Mouse (Mus musculus): ENCODE results near the gene Szt2. TPM values are rescaled to one million over a fixed set of nuclear protein-coding genes. Genes with fewer than 3 reads are reported as not detected.

The Szt2 gene
- polyA plus RNA-seq, 1 experiment from 2014 or later: 6.7 TPM

- Histone ChIP-seq H3K27me3 (replicated peaks) (no peaks in the 10 kb centered on the region), H3K4me1 (replicated peaks) (peaks cover 36% of the 10 kb centered on the region), H3K9ac (peak overlapping the region; percentile 76), H3K27ac (ENCODE audit: poor library complexity, severe bottlenecking) (peak overlapping the region; percentile 89), H3K4me3 (peak overlapping the region; percentile 74), H3K4me2 (peak overlapping the region; percentile 90), H3K9me3 (replicated peaks) (no peaks in the 10 kb centered on the region), H3K36me3 (peaks cover 42% of the 10 kb centered on the region)
- ATAC-seq (ENCODE audit: insufficient number of reproducible peaks, low FRiP score): peak; percentile 49
- whole genome bisulfite sequencing: 32% methylated on average over 15 of the region's 15 CpGs
Observed at GRCm38 (mm10) chr4:118428531-118429214, 19.6 kb upstream of the Szt2 start.

- H3K27me3 ChIP-seq (replicated peaks): no peaks in the 10 kb centered on the region
- peak within 1 kb of the TSS; percentile 74 for H3K4me3 ChIP-seq
- H3K27ac ChIP-seq (ENCODE audit: poor library complexity, severe bottlenecking): peak within 1 kb of the TSS; percentile 89
- ATAC-seq (ENCODE audit: insufficient number of reproducible peaks, low FRiP score): peak; percentile 97
- H3K4me1 ChIP-seq (replicated peaks): peaks cover 32% of the 10 kb centered on the region
- peaks cover 40% of the 10 kb centered on the region for H3K36me3 ChIP-seq
- H3K9me3 ChIP-seq (replicated peaks): no peaks in the 10 kb centered on the region
- 0% methylated on average over 28 of the region's 31 CpGs for WGBS
- H3K4me2 ChIP-seq: peak within 1 kb of the TSS; percentile 90
- H3K9ac ChIP-seq: peak within 1 kb of the TSS; percentile 76
Observed at GRCm38 (mm10) chr4:118427768-118428451, 18.8 kb upstream of the Szt2 start, which contains the start of gene Elovl1. Gene Elovl1, plus strand, starts transcription at chr4:118428093.

GRCm38 (mm10) chr4:118427415-118427767 is 18.3 kb upstream of the Szt2 start:
- ATAC-seq (ENCODE audit: insufficient number of reproducible peaks, low FRiP score): no peak; the same call in 1 of the 2 replicates

GRCm38 (mm10) chr4:118425374-118425773 is 16.3 kb upstream of the Szt2 start:
- no peak overlapping the region for H3K4me3 ChIP-seq
- H3K27ac ChIP-seq (ENCODE audit: poor library complexity, severe bottlenecking): no peak overlapping the region
- peaks cover 31% of the 10 kb centered on the region for H3K4me1 ChIP-seq (replicated peaks)
- no peak overlapping the region for H3K4me2 ChIP-seq
- H3K36me3 ChIP-seq: peaks cover 38% of the 10 kb centered on the region
- no peaks in the 10 kb centered on the region for H3K9me3 ChIP-seq (replicated peaks)
- WGBS: 83% methylated on average over 1 of the region's 1 CpGs
- ATAC-seq (ENCODE audit: insufficient number of reproducible peaks, low FRiP score): no peak
- no peak overlapping the region for H3K9ac ChIP-seq
- no peaks in the 10 kb centered on the region for H3K27me3 ChIP-seq (replicated peaks)

More at GRCm38 (mm10) chr4:118427415-118427767, 18.3 kb upstream of the Szt2 start:
- WGBS: 3% methylated on average over 5 of the region's 5 CpGs
- H3K9ac ChIP-seq: peak overlapping the region; percentile 76
- H3K4me1 ChIP-seq (replicated peaks): peaks cover 32% of the 10 kb centered on the region
- peaks cover 40% of the 10 kb centered on the region for H3K36me3 ChIP-seq
- peak overlapping the region; percentile 74 for H3K4me3 ChIP-seq
- H3K27ac ChIP-seq (ENCODE audit: poor library complexity, severe bottlenecking): peak overlapping the region; percentile 89
- no peaks in the 10 kb centered on the region for H3K9me3 ChIP-seq (replicated peaks)
- no peaks in the 10 kb centered on the region for H3K27me3 ChIP-seq (replicated peaks)
- peak overlapping the region; percentile 90 for H3K4me2 ChIP-seq

GRCm38 (mm10) chr4:118424541-118425160 is 15.6 kb upstream of the Szt2 start:
- no peak overlapping the region for H3K9ac ChIP-seq
- H3K4me2 ChIP-seq: no peak overlapping the region
- no peak overlapping the region for H3K4me3 ChIP-seq
- no peak overlapping the region for H3K27ac ChIP-seq (ENCODE audit: poor library complexity, severe bottlenecking)
- no peaks in the 10 kb centered on the region for H3K27me3 ChIP-seq (replicated peaks)
- no peaks in the 10 kb centered on the region for H3K9me3 ChIP-seq (replicated peaks)
- 32% methylated on average over 4 of the region's 4 CpGs for WGBS
- peaks cover 39% of the 10 kb centered on the region for H3K36me3 ChIP-seq
- ATAC-seq (ENCODE audit: insufficient number of reproducible peaks, low FRiP score): no peak
- peaks cover 24% of the 10 kb centered on the region for H3K4me1 ChIP-seq (replicated peaks)

- H3K27me3 ChIP-seq (replicated peaks): no peaks in the 10 kb centered on the region
- WGBS: 98% methylated on average over 3 of the region's 3 CpGs
- H3K4me1 ChIP-seq (replicated peaks): 0 out of 2 replicates have a peak, but pooled peaks cover 2% of the 10 kb centered on the region
- H3K4me3 ChIP-seq: no peak overlapping the region
- H3K27ac ChIP-seq (ENCODE audit: poor library complexity, severe bottlenecking): no peak overlapping the region
- H3K9ac ChIP-seq: no peak overlapping the region
- peaks cover 64% of the 10 kb centered on the region for H3K36me3 ChIP-seq
- ATAC-seq (ENCODE audit: insufficient number of reproducible peaks, low FRiP score): no peak
- no peak overlapping the region for H3K4me2 ChIP-seq
- H3K9me3 ChIP-seq (replicated peaks): no peaks in the 10 kb centered on the region
Observed at GRCm38 (mm10) chr4:118421384-118421783, 12.3 kb upstream of the Szt2 start.

- Histone ChIP-seq H3K36me3 (peaks cover 92% of the 10 kb centered on the region), H3K4me3 (no peak overlapping the region), H3K27ac (ENCODE audit: poor library complexity, severe bottlenecking) (no peak overlapping the region), H3K4me2 (no peak overlapping the region), H3K4me1 (replicated peaks) (no peaks in the 10 kb centered on the region), H3K9ac (no peak overlapping the region), H3K27me3 (replicated peaks) (no peaks in the 10 kb centered on the region), H3K9me3 (replicated peaks) (no peaks in the 10 kb centered on the region)
- WGBS: 85% methylated on average over 13 of the region's 13 CpGs
- ATAC-seq (ENCODE audit: insufficient number of reproducible peaks, low FRiP score): no peak
Observed at GRCm38 (mm10) chr4:118417112-118417797, 8.2 kb upstream of the Szt2 start.

GRCm38 (mm10) chr4:118416329-118416728 is 7.3 kb upstream of the Szt2 start:
- no peak overlapping the region for H3K27ac ChIP-seq (ENCODE audit: poor library complexity, severe bottlenecking)
- no peak overlapping the region for H3K4me3 ChIP-seq
- 90% methylated on average over 5 of the region's 5 CpGs for whole genome bisulfite sequencing
- no peaks in the 10 kb centered on the region for H3K27me3 ChIP-seq (replicated peaks)
- H3K9ac ChIP-seq: no peak overlapping the region
- no peak for ATAC-seq (ENCODE audit: insufficient number of reproducible peaks, low FRiP score)
- no peak overlapping the region for H3K4me2 ChIP-seq
- H3K36me3 ChIP-seq: peaks cover 93% of the 10 kb centered on the region
- H3K9me3 ChIP-seq (replicated peaks): no peaks in the 10 kb centered on the region
- no peaks in the 10 kb centered on the region for H3K4me1 ChIP-seq (replicated peaks)

- H3K27me3 ChIP-seq (replicated peaks): no peaks in the 10 kb centered on the region
- H3K4me2 ChIP-seq: no peak overlapping the region
- no peak overlapping the region for H3K9ac ChIP-seq
- H3K27ac ChIP-seq (ENCODE audit: poor library complexity, severe bottlenecking): no peak overlapping the region
- WGBS: 76% methylated on average over 2 of the region's 2 CpGs
- H3K4me3 ChIP-seq: no peak overlapping the region
- no peak for ATAC-seq (ENCODE audit: insufficient number of reproducible peaks, low FRiP score)
- no peaks in the 10 kb centered on the region for H3K4me1 ChIP-seq (replicated peaks)
- no peaks in the 10 kb centered on the region for H3K9me3 ChIP-seq (replicated peaks)
- peaks cover 88% of the 10 kb centered on the region for H3K36me3 ChIP-seq
Observed at GRCm38 (mm10) chr4:118415779-118416178, 6.7 kb upstream of the Szt2 start.

- 91% methylated on average over 5 of the region's 5 CpGs for WGBS
- H3K4me2 ChIP-seq: no peak overlapping the region
- peaks cover 69% of the 10 kb centered on the region for H3K36me3 ChIP-seq
Observed at GRCm38 (mm10) chr4:118413553-118413952, 4.5 kb upstream of the Szt2 start.

GRCm38 (mm10) chr4:118410871-118411270 is 1.8 kb upstream of the Szt2 start:
- H3K27ac ChIP-seq (ENCODE audit: poor library complexity, severe bottlenecking): no peak overlapping the region
- H3K9me3 ChIP-seq (replicated peaks): no peaks in the 10 kb centered on the region
- H3K4me3 ChIP-seq: no peak overlapping the region
- peaks cover 46% of the 10 kb centered on the region for H3K36me3 ChIP-seq
- no peak overlapping the region for H3K9ac ChIP-seq
- H3K27me3 ChIP-seq (replicated peaks): no peaks in the 10 kb centered on the region
- WGBS: 87% methylated on average over 5 of the region's 5 CpGs
- peaks cover 15% of the 10 kb centered on the region for H3K4me1 ChIP-seq (replicated peaks)
- H3K4me2 ChIP-seq: no peak overlapping the region
- ATAC-seq (ENCODE audit: insufficient number of reproducible peaks, low FRiP score): no peak

More at GRCm38 (mm10) chr4:118413553-118413952, 4.5 kb upstream of the Szt2 start:
- H3K9ac ChIP-seq: no peak overlapping the region
- no peak overlapping the region for H3K27ac ChIP-seq (ENCODE audit: poor library complexity, severe bottlenecking)
- no peaks in the 10 kb centered on the region for H3K9me3 ChIP-seq (replicated peaks)
- peaks cover 10% of the 10 kb centered on the region for H3K4me1 ChIP-seq (replicated peaks)
- no peaks in the 10 kb centered on the region for H3K27me3 ChIP-seq (replicated peaks)
- H3K4me3 ChIP-seq: no peak overlapping the region
- ATAC-seq (ENCODE audit: insufficient number of reproducible peaks, low FRiP score): no peak
